ENCODE assay signal across 25 mouse cellular contexts in the genomic region with DNA sequence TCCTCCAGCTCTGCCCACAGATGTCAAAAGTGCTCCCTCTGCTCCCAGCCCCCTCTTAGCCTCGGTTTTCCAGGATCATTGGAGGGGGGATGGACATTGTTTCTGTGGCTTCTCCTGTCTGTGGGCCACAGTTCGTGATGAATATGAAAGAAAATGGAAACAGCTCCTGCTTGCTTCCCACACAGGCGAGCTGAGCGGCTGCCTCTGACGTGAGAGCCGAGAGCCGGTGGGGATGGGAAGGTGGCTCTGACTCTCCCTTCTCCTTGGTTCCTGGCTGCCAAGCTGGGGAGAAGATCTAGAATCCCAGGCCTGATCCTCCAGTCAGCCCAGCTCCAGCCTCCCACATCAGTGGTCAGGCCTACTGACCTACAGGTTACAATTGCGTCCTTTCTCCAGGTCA.
DNase-seq lines count a peak whose midpoint lies in the region; ATAC-seq and TF ChIP-seq lines count a peak whose summit lies in the region.
"Had no signal": no experiment of that assay in that cellular context is flagged by ENCODE, and none has a peak within 500 bp of the region (broad histone marks: within the 10 kb centered on the region; RNA-seq: fewer than 3 reads in every experiment).

No protein-coding gene starts in this region.

- peak overlapping the region; percentile 73 for H3K27ac ChIP-seq in cortical plate, adult 2 months (ENCODE audit: insufficient read depth, low read length)
- no peak overlapping the region for H3K27ac ChIP-seq in hindbrain, embryonic 11.5 days (ENCODE audit: low read depth, low read length)
- H3K27ac ChIP-seq: embryonic facial prominence, embryonic 15.5 days; heart, embryonic 10.5 days; hindbrain, embryonic 10.5 days; limb, embryonic 15.5 days; stomach, embryonic 15.5 days had no signal

- 93% methylated on average over 8 of the region's 8 CpGs for whole genome bisulfite sequencing in hindbrain, embryonic 11.5 days

- H3K27me3 ChIP-seq in hindbrain, embryonic 11.5 days (ENCODE audit: control insufficient read depth, insufficient read depth, low read length) = no peaks in the 10 kb centered on the region
- H3K27me3 ChIP-seq: embryonic facial prominence, embryonic 15.5 days; limb, embryonic 15.5 days; megakaryocyte, embryonic 14.5 days; stomach, embryonic 15.5 days had no signal

- DNase-seq in layer of hippocampus, adult 9-11 months = peak; percentile 61
- no peak for DNase-seq in layer of hippocampus, postnatal 36 days
- peak; percentile 62 to 78 for DNase-seq in left cerebral cortex, adult 18-20 months (ENCODE audit: low spot score in 2 of 2)
- DNase-seq in right cerebral cortex, postnatal 10 days (ENCODE audit: low spot score in 2 of 2) = peak; percentile 71 to 72
- no peak for DNase-seq in natural killer cell, adult 2 months (ENCODE audit: low spot score in 2 of 2)
- DNase-seq in urinary bladder, adult 18-20 months (ENCODE audit: low spot score in 2 of 2) = no peak
- DNase-seq in hindbrain, embryonic 11.5 days (ENCODE audit: low spot score) = no peak
- DNase-seq: adrenal gland, postnatal 36 days; B cell, adult 2 months; cerebellum, adult 18-20 months; cerebellum, postnatal 25 days; forebrain, postnatal 0 days; gastrocnemius, postnatal 25 days; kidney, adult 2 months; kidney, postnatal 10 days; liver, postnatal 0 days; lung, postnatal 14 days had no signal

- peaks cover 14% of the 10 kb centered on the region for H3K4me1 ChIP-seq in cortical plate, adult 2 months (ENCODE audit: control insufficient read depth, insufficient read depth, low read length)
- no peaks in the 10 kb centered on the region for H3K4me1 ChIP-seq in hindbrain, embryonic 11.5 days (replicated peaks; ENCODE audit: control insufficient read depth, insufficient read depth, low read length)
- H3K4me1 ChIP-seq: stomach, embryonic 15.5 days had no signal

- peak; percentile 35; the same call in 1 of the 2 replicates for TF ChIP-seq POLR2A in cortical plate, adult 2 months (IDR thresholded peaks at IDR 0.05; ENCODE audit: extremely low read depth, insufficient read depth, low read length)

- no peak overlapping the region for H3K4me2 ChIP-seq in hindbrain, embryonic 11.5 days (replicated peaks; ENCODE audit: low read depth, low read length)
- H3K4me2 ChIP-seq: embryonic facial prominence, embryonic 15.5 days; limb, embryonic 15.5 days; stomach, embryonic 15.5 days had no signal

- no peak overlapping the region for H3K4me3 ChIP-seq in cortical plate, adult 2 months (ENCODE audit: insufficient read depth, low read length)
- H3K4me3 ChIP-seq in hindbrain, embryonic 11.5 days (ENCODE audit: low read depth, low read length) = no peak overlapping the region
- H3K4me3 ChIP-seq: embryonic facial prominence, embryonic 15.5 days; heart, embryonic 10.5 days; hindbrain, embryonic 10.5 days; limb, embryonic 15.5 days; megakaryocyte, embryonic 14.5 days; stomach, embryonic 15.5 days had no signal

- no peak for ATAC-seq in hindbrain, embryonic 11.5 days (ENCODE audit: low FRiP score)
- ATAC-seq: forebrain, postnatal 0 days; liver, postnatal 0 days; midbrain, embryonic 16.5 days had no signal

- no peak for TF ChIP-seq CTCF in cortical plate, adult 2 months (IDR thresholded peaks at IDR 0.05; ENCODE audit: extremely low read depth, insufficient read depth, low read length)

- no peak overlapping the region for H3K9ac ChIP-seq in hindbrain, embryonic 11.5 days (ENCODE audit: low read depth, low read length)
- H3K9ac ChIP-seq: embryonic facial prominence, embryonic 15.5 days; forebrain, postnatal 0 days; limb, embryonic 15.5 days; liver, postnatal 0 days; stomach, embryonic 15.5 days had no signal

- H3K9me3 ChIP-seq in hindbrain, embryonic 11.5 days (ENCODE audit: control insufficient read depth, low read length) = no peaks in the 10 kb centered on the region; the same call in 1 of the 2 replicates
- H3K9me3 ChIP-seq: embryonic facial prominence, embryonic 15.5 days; heart, embryonic 10.5 days; limb, embryonic 15.5 days; stomach, embryonic 15.5 days had no signal

- H3K36me3 ChIP-seq in hindbrain, embryonic 11.5 days (ENCODE audit: control insufficient read depth, insufficient read depth, low read length) = no peaks in the 10 kb centered on the region
- H3K36me3 ChIP-seq: embryonic facial prominence, embryonic 15.5 days; hindbrain, embryonic 10.5 days; limb, embryonic 15.5 days; stomach, embryonic 15.5 days had no signal

Comparison
In these comparisons a context has a peak if more than half of its experiments do, and no peak if none do; other contexts are left out.
1. DNase-seq: peak in layer of hippocampus, adult 9-11 months (single experiment), left cerebral cortex, adult 18-20 months (2 of 2) and right cerebral cortex, postnatal 10 days (2 of 2); none in layer of hippocampus, postnatal 36 days (0 of 2), natural killer cell, adult 2 months (0 of 2), urinary bladder, adult 18-20 months (0 of 2) and hindbrain, embryonic 11.5 days (single experiment).